Mouse (Mus musculus) cerebellum, adult 11-12 months (tissue): Measurements from ENCODE around the gene Pdzd2.

Experiments
- DNase-seq: peaks from one replicate; pipeline ENCODE4 v3.0.0; 2022

Gene Pdzd2

GRCm38 (mm10) chr15:12566637-12567440 lies 172.9 kb downstream of the Pdzd2 start:
- no peak for DNase-seq

- DNase-seq = no peak
Measured at GRCm38 (mm10) chr15:12565281-12565680, 174.4 kb downstream of the Pdzd2 start.

GRCm38 (mm10) chr15:12560505-12560904 lies 179.2 kb downstream of the Pdzd2 start:
- no peak for DNase-seq

- DNase-seq = no peak
Measured at GRCm38 (mm10) chr15:12557663-12558436, 181.9 kb downstream of the Pdzd2 start.

- no peak for DNase-seq
Measured at GRCm38 (mm10) chr15:12553211-12553610, 186.5 kb downstream of the Pdzd2 start.

- no peak for DNase-seq
Measured at GRCm38 (mm10) chr15:12550919-12551318, 188.8 kb downstream of the Pdzd2 start.

- no peak for DNase-seq
Measured at GRCm38 (mm10) chr15:12550376-12550775, 189.3 kb downstream of the Pdzd2 start.

- DNase-seq = no peak
Measured at GRCm38 (mm10) chr15:12549919-12550305, 189.8 kb downstream of the Pdzd2 start.

GRCm38 (mm10) chr15:12549271-12549918 lies 190.3 kb downstream of the Pdzd2 start:
- DNase-seq = peak; percentile 9

GRCm38 (mm10) chr15:12548696-12549095 lies 191.0 kb downstream of the Pdzd2 start:
- DNase-seq = no peak

- no peak for DNase-seq
Measured at GRCm38 (mm10) chr15:12547640-12548405, 191.9 kb downstream of the Pdzd2 start.

- no peak for DNase-seq
Measured at GRCm38 (mm10) chr15:12546781-12547180, 192.9 kb downstream of the Pdzd2 start.

- no peak for DNase-seq
Measured at GRCm38 (mm10) chr15:12545671-12546070, 194.1 kb downstream of the Pdzd2 start.

- DNase-seq = no peak
Measured at GRCm38 (mm10) chr15:12545220-12545619, 194.5 kb downstream of the Pdzd2 start.

GRCm38 (mm10) chr15:12543686-12544325 lies 195.9 kb downstream of the Pdzd2 start:
- no peak for DNase-seq

GRCm38 (mm10) chr15:12542316-12542715 lies 197.4 kb downstream of the Pdzd2 start:
- no peak for DNase-seq

- DNase-seq = no peak
Measured at GRCm38 (mm10) chr15:12539618-12540302, 200.0 kb downstream of the Pdzd2 start.

GRCm38 (mm10) chr15:12533254-12533653 lies 206.5 kb downstream of the Pdzd2 start:
- DNase-seq = no peak

GRCm38 (mm10) chr15:12532568-12532967 lies 207.2 kb downstream of the Pdzd2 start:
- no peak for DNase-seq

- DNase-seq = no peak
Measured at GRCm38 (mm10) chr15:12522810-12523209, 216.9 kb downstream of the Pdzd2 start.

- no peak for DNase-seq
Measured at GRCm38 (mm10) chr15:12520292-12520691, 219.4 kb downstream of the Pdzd2 start.
